In genomic region chr6:35043127-35043526, GRCm38 (mm10) we compare ENCODE assay signal across 27 mouse cellular contexts. TPM values are rescaled to one million over a fixed set of nuclear protein-coding genes. Genes with fewer than 3 reads are reported as not detected.
"Had no signal": no experiment of that assay in that cellular context is flagged by ENCODE, and none has a peak within 500 bp of the region (broad histone marks: within the 10 kb centered on the region; RNA-seq: fewer than 3 reads in every experiment).

No protein-coding gene starts in this region.

- H3K4me3 ChIP-seq: embryonic facial prominence, embryonic 10.5 days; embryonic facial prominence, embryonic 12.5 days; embryonic facial prominence, embryonic 13.5 days; embryonic facial prominence, embryonic 15.5 days; erythroblast, embryonic 14.5 days; forebrain, embryonic 10.5 days; forebrain, embryonic 12.5 days; forebrain, embryonic 13.5 days; forebrain, embryonic 15.5 days; gastrocnemius, adult 2 months; heart, adult 2 months had no signal

- H3K4me1 ChIP-seq: embryonic facial prominence, embryonic 10.5 days; embryonic facial prominence, embryonic 12.5 days; embryonic facial prominence, embryonic 13.5 days; embryonic facial prominence, embryonic 15.5 days; forebrain, embryonic 10.5 days; forebrain, embryonic 12.5 days; forebrain, embryonic 13.5 days; forebrain, embryonic 15.5 days had no signal

- H3K36me3 ChIP-seq: embryonic facial prominence, embryonic 12.5 days; forebrain, embryonic 12.5 days; forebrain, embryonic 15.5 days had no signal

- H3K9ac ChIP-seq: embryonic facial prominence, embryonic 12.5 days; embryonic facial prominence, embryonic 13.5 days; embryonic facial prominence, embryonic 15.5 days; forebrain, embryonic 12.5 days; forebrain, embryonic 13.5 days; forebrain, embryonic 15.5 days; forebrain, postnatal 0 days had no signal

- H3K27me3 ChIP-seq: embryonic facial prominence, embryonic 12.5 days; embryonic facial prominence, embryonic 13.5 days; embryonic facial prominence, embryonic 15.5 days; forebrain, embryonic 12.5 days; forebrain, embryonic 13.5 days; forebrain, embryonic 15.5 days had no signal

- H3K9me3 ChIP-seq: embryonic facial prominence, embryonic 10.5 days; embryonic facial prominence, embryonic 12.5 days; embryonic facial prominence, embryonic 13.5 days; embryonic facial prominence, embryonic 15.5 days; forebrain, embryonic 10.5 days; forebrain, embryonic 12.5 days; forebrain, embryonic 13.5 days; forebrain, embryonic 15.5 days had no signal

- H3K27ac ChIP-seq: embryonic facial prominence, embryonic 10.5 days; embryonic facial prominence, embryonic 12.5 days; embryonic facial prominence, embryonic 13.5 days; embryonic facial prominence, embryonic 15.5 days; forebrain, embryonic 10.5 days; forebrain, embryonic 12.5 days; forebrain, embryonic 13.5 days; forebrain, embryonic 15.5 days; gastrocnemius, adult 2 months; heart, adult 2 months had no signal

- H3K4me2 ChIP-seq: embryonic facial prominence, embryonic 12.5 days; embryonic facial prominence, embryonic 13.5 days; embryonic facial prominence, embryonic 15.5 days; forebrain, embryonic 12.5 days; forebrain, embryonic 13.5 days; forebrain, embryonic 15.5 days had no signal

- DNase-seq: cerebellum, adult 9-10 months; cerebellum, adult 9-11 months; cerebellum, postnatal 10 days; cerebellum, postnatal 14 days; cerebellum, postnatal 25 days; cerebellum, postnatal 36 days; embryo, embryonic 11 days; forebrain, postnatal 0 days; gastrocnemius, adult 2 months; gastrocnemius, postnatal 10 days; gastrocnemius, postnatal 14 days; gastrocnemius, postnatal 25 days; gastrocnemius, postnatal 36 days; heart, adult 11 months; heart, adult 18-20 months; heart, adult 2 months had no signal

RNA-seq across cellular contexts. Expression of gene Slc23a4, which starts 54.9 kb away (rescaled TPM):
- total RNA-seq: gastrocnemius, adult 2 months; gastrocnemius, adult 8-10 months; gastrocnemius, postnatal 36 days had no signal
- polyA plus RNA-seq: embryonic facial prominence, embryonic 11.5 days; erythroblast, embryonic 14.5 days had no signal
